ENCODE assay signal across 8 mouse cellular contexts in genomic region chr4:48045721-48046460, GRCm38 (mm10). TPM values are rescaled to one million over a fixed set of nuclear protein-coding genes. Genes with fewer than 3 reads are reported as not detected.
DNase-seq lines count a peak whose midpoint lies in the region; TF ChIP-seq lines count a peak whose summit lies in the region.

No protein-coding gene starts in this region.

- DNase-seq in kidney, adult 2 months, result peak; percentile 22
- no peak for DNase-seq in kidney, adult 9 months
- peak; percentile 70 for DNase-seq in R1 (ENCODE audit: low read depth, low spot score)
- DNase-seq in embryo, embryonic 9.5 days (ENCODE audit: extremely low spot score), result peak; percentile 73
- peak; percentile 28 to 34 for DNase-seq in heart, postnatal 14 days
- peak; percentile 76 for DNase-seq in limb, embryonic 10.5 days (ENCODE audit: low spot score)
- peak; percentile 27 to 30 for DNase-seq in thymus, postnatal 36 days

- TF ChIP-seq CTCF in kidney, adult 2 months (conservative IDR thresholded peaks at IDR 0.05; ENCODE audit: insufficient read depth, insufficient read length, low read depth, low read length), result no peak

- intact Hi-C loops in heart, postnatal 14 days (cut with DNase I), result loop anchor here (2.0 to 10.0 kb wide), 4 partner anchors 79 to 991 kb away; partner anchors contain the start of genes Anks6 and Stx17

- H3K36me3 ChIP-seq in kidney, adult 2 months (ENCODE audit: control insufficient read depth, insufficient read depth, low read length), result no peaks in the 10 kb centered on the region
- no peaks in the 10 kb centered on the region for H3K36me3 ChIP-seq in limb, embryonic 10.5 days
- H3K36me3 ChIP-seq in myocyte (ENCODE audit: control insufficient read depth, insufficient read depth), result no peaks in the 10 kb centered on the region

- TF ChIP-seq POLR2A in kidney, adult 2 months (IDR thresholded peaks at IDR 0.05; ENCODE audit: low read depth, low read length), result no peak
- no peak for TF ChIP-seq POLR2A in myocyte (IDR thresholded peaks at IDR 0.05; ENCODE audit: insufficient read length, low read depth)

- 0 out of 2 replicates have a peak, but pooled peaks cover 2% of the 10 kb centered on the region for H3K4me1 ChIP-seq in kidney, adult 2 months (ENCODE audit: control insufficient read depth, insufficient read depth, low read length)
- peaks cover 57% of the 10 kb centered on the region for H3K4me1 ChIP-seq in limb, embryonic 10.5 days

- peak overlapping the region; percentile 18 for H3ac ChIP-seq in myocyte (ENCODE audit: control insufficient read depth, insufficient read length)

- no peak overlapping the region for H3K27ac ChIP-seq in kidney, adult 2 months (ENCODE audit: insufficient read depth, low read depth, low read length)
- peak overlapping the region; percentile 72 for H3K27ac ChIP-seq in limb, embryonic 10.5 days

- H3K27me3 ChIP-seq in kidney, adult 2 months (replicated peaks; ENCODE audit: control insufficient read depth, insufficient read depth, low read length), result peaks cover 1% of the 10 kb centered on the region
- H3K27me3 ChIP-seq in limb, embryonic 10.5 days (ENCODE audit: low read depth, poor library complexity, severe bottlenecking), result peaks cover 58% of the 10 kb centered on the region
- peaks cover 19% of the 10 kb centered on the region for H3K27me3 ChIP-seq in myocyte (ENCODE audit: control insufficient read depth, insufficient read depth, insufficient read length)

- peak overlapping the region; percentile 64 for H3K4me3 ChIP-seq in kidney, adult 2 months (ENCODE audit: insufficient read depth, low read depth, low read length)
- H3K4me3 ChIP-seq in limb, embryonic 10.5 days, result peak overlapping the region; percentile 75
- peak overlapping the region; percentile 47 for H3K4me3 ChIP-seq in myocyte

- H3K79me2 ChIP-seq in myocyte (ENCODE audit: control insufficient read depth, insufficient read depth), result no peaks in the 10 kb centered on the region

- peak overlapping the region; percentile 100 for H3K4me2 ChIP-seq in myocyte (ENCODE audit: low read depth)

- no peaks in the 10 kb centered on the region for H3K9me3 ChIP-seq in limb, embryonic 10.5 days (replicated peaks)

- WGBS in kidney, adult 2 months, result under 1% methylated on average over 39 of the region's 39 CpGs
- WGBS in limb, embryonic 10.5 days, result under 1% methylated on average over 39 of the region's 39 CpGs

TF ChIP-seq in myocyte, 11 proteins besides CTCF, POLR2A, EP300 and RAD21:
- TF ChIP-seq TCF3 (IDR thresholded peaks at IDR 0.05; ENCODE audit: insufficient read length, low read depth), result no peak
- no peak for TF ChIP-seq SRF (IDR thresholded peaks at IDR 0.05; ENCODE audit: control insufficient read depth, insufficient read length, low read depth)
- no peak for TF ChIP-seq MYOG (IDR thresholded peaks at IDR 0.05; ENCODE audit: control insufficient read depth in 1 of 3, insufficient read depth in 1 of 3, insufficient read length in 2 of 3, low read depth in 2 of 3)
- TF ChIP-seq REST (IDR thresholded peaks at IDR 0.05; ENCODE audit: insufficient read depth, insufficient read length), result no peak

RNA-seq across cellular contexts. Expression of gene Nr4a3, which starts 0.9 kb away (rescaled TPM):
- polyA plus RNA-seq in kidney, adult 2 months (2012; rRNA removed), result 0.30 and 0.72 TPM in 2 replicates
- total RNA-seq in heart, postnatal 14 days (2021), result 10 to 100 TPM in 1 of 2 experiments, 1 to 10 TPM in 1; 4.0 to 12.0 TPM
- polyA plus RNA-seq in limb, embryonic 10.5 days (2016; fragmentation: Nextera tagmentation; extraction: Ambion mirVana), result 0.06 and 0.13 TPM in 2 replicates
- polyA plus RNA-seq in myocyte (2012; fragmentation: generic; extraction: Trizol), result 0.32 TPM
